Mouse (Mus musculus): Measurements from ENCODE around the gene Fgl2. TPM values are rescaled to one million over a fixed set of nuclear protein-coding genes. Genes with fewer than 3 reads are reported as not detected.
A peak's percentile ranks its signal among the peaks of the same experiment; 100 is the strongest.

Fgl2 gene
- polyA plus RNA-seq, 1 experiment from 2014 or later, result 0.89 TPM

DNA sequence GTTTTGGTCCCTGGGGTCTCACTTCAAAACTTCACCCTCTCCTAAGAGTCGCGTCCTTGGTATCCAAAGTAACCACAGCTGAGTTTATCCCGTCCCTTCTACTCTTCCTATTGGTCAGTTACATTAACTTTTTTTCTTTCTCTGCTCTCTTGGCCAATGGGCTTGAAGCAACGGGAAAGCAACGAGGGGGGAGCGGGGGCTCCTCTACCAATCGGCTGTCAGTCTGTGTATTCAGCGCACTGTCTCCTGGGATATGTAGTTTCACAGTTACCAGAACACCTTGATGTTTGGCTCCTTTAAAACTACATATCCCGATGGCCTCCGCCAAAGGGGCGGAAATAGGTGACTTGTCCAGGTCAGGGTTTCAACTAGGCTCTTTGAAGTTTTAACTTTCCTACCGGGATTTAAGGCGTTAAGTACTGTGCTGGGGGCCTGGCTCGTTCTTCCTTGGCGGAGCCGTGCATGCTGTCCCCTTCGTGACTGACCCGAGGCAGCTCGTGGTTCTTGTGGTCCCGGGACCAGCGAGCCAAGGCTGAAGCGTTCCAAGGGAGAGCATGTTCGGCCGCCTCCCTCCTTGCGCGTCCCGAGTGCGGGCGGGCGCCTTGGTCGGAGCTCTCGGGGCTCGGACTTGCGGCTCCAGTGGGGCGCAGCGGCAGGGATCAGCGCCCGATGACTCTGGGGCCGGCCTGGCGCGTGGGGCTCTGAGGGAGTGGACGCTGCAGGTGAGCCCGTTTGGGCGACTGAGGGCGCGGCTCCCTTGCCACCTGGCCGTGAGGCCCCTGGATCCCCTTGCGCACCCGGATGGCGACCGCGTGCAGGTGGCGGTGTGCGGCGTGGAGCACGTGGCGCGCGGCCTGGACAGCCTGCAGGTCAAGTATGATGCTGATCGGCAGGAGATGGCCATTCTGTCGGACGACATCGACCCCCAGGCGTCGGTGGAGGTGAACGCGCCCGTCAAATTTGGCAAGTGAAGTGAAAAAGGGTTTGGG, 52.5 kb downstream of the Fgl2 start, which contains the start of the genes Ccdc146 and Fam185a:
TSS of gene Ccdc146 (minus strand) at position 64 of the 989 bp plus-strand sequence.
TSS of gene Fam185a (plus strand) at position 345 of the 989 bp plus-strand sequence.
- Histone ChIP-seq H3K27me3 (no peaks in the 10 kb centered on the region), H3K36me3 (ENCODE audit: poor library complexity, severe bottlenecking) (no peaks in the 10 kb centered on the region), H3K4me2 (peak within 1 kb of the TSS; percentile 99), H3K4me3 (peak within 1 kb of the TSS; percentile 93), H3K9ac (peak within 1 kb of the TSS; percentile 75), H3K9me3 (replicated peaks) (no peaks in the 10 kb centered on the region), H3K4me1 (peaks cover 11% of the 10 kb centered on the region), H3K27ac (no peak within 1 kb of the TSS; the same call in 1 of the 2 replicates)
- under 1% methylated on average over 68 of the region's 68 CpGs for WGBS
- ATAC-seq, result peak; percentile 100

DNA sequence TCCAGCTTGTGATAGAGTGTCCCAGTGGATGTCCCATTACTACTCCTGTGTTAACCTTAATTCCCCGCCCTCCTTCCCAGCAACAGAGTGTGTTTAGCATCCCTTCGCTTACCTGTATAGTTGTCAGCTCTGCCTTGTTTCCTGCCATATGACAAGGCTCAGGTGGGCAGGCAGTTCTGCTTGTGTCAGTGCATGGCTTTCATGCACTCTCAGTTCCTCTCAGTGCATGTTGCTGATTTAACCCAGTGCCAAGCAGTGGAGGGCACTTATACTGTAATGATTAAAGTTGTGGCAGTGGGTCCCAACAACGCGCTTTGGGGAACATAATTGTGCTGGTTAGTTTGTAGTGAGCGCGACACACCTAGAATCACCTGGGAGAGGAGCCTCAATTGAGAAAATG, 54.2 kb downstream of the Fgl2 start:
- no peaks in the 10 kb centered on the region for H3K36me3 ChIP-seq (ENCODE audit: poor library complexity, severe bottlenecking)
- H3K4me2 ChIP-seq, result no peak overlapping the region
- no peaks in the 10 kb centered on the region for H3K27me3 ChIP-seq
- no peak overlapping the region for H3K9ac ChIP-seq
- H3K4me1 ChIP-seq, result peaks cover 11% of the 10 kb centered on the region
- no peak for ATAC-seq
- H3K4me3 ChIP-seq, result no peak overlapping the region
- no peaks in the 10 kb centered on the region for H3K9me3 ChIP-seq (replicated peaks)
- WGBS, result 90% methylated on average over 6 of the region's 6 CpGs
- no peak overlapping the region for H3K27ac ChIP-seq

Other genes with a start within 250 kb of the Fgl2 start
- gene Gsap, start 186.4 kb upstream of the Fgl2 start, polyA plus RNA-seq (2015; fragmentation: Nextera tagmentation; extraction: Ambion mirVana), result 5.0 and 6.5 TPM in 2 replicates
- 0.50 and 1.00 TPM in 2 replicates for gene Ccdc146, start 52.0 kb downstream of the Fgl2 start, polyA plus RNA-seq (2015; fragmentation: Nextera tagmentation; extraction: Ambion mirVana)
- gene Fam185a, start 52.3 kb downstream of the Fgl2 start, polyA plus RNA-seq (2015; fragmentation: Nextera tagmentation; extraction: Ambion mirVana), result 3.8 and 4.4 TPM in 2 replicates
- 3.9 TPM in 2 replicates for gene Lrrc17, start 170.9 kb downstream of the Fgl2 start, polyA plus RNA-seq (2015; fragmentation: Nextera tagmentation; extraction: Ambion mirVana)